Comparison of ENCODE assay signal across 15 mouse cellular contexts in genomic region chr3:116095934-116096333, GRCm38 (mm10).
"Had no signal": no experiment of that assay in that cellular context is flagged by ENCODE, and none has a peak within 500 bp of the region (broad histone marks: within the 10 kb centered on the region; RNA-seq: fewer than 3 reads in every experiment).

No protein-coding gene starts in this region.

- H3K4me2 ChIP-seq: limb, embryonic 15.5 days; liver, embryonic 12.5 days; neural tube, embryonic 12.5 days had no signal

- H3K4me3 ChIP-seq: left cerebral cortex, adult 2 months; limb, embryonic 15.5 days; liver, embryonic 12.5 days; midbrain, embryonic 10.5 days; myocyte; neural tube, embryonic 12.5 days had no signal

- H3K27me3 ChIP-seq: limb, embryonic 15.5 days; liver, embryonic 12.5 days; neural tube, embryonic 12.5 days had no signal

- H3K9ac ChIP-seq: limb, embryonic 15.5 days; liver, embryonic 12.5 days; neural tube, embryonic 12.5 days had no signal

- H3K27ac ChIP-seq: left cerebral cortex, adult 2 months; limb, embryonic 15.5 days; liver, embryonic 12.5 days; midbrain, embryonic 10.5 days; neural tube, embryonic 12.5 days had no signal

- ATAC-seq: intestine, embryonic 16.5 days; liver, embryonic 12.5 days; lung, postnatal 0 days had no signal

- H3K36me3 ChIP-seq: limb, embryonic 15.5 days; liver, embryonic 12.5 days; midbrain, embryonic 10.5 days; neural tube, embryonic 12.5 days had no signal

- H3K4me1 ChIP-seq: liver, embryonic 12.5 days; midbrain, embryonic 10.5 days; neural tube, embryonic 12.5 days had no signal

- DNase-seq: lung, postnatal 4 days; midbrain, embryonic 14.5 days; retina, postnatal 1 day; right cerebral cortex, postnatal 4 days; spleen, adult 18-20 months; thymus, adult 18-20 months; thymus, postnatal 14 days had no signal
